In the genomic region with DNA sequence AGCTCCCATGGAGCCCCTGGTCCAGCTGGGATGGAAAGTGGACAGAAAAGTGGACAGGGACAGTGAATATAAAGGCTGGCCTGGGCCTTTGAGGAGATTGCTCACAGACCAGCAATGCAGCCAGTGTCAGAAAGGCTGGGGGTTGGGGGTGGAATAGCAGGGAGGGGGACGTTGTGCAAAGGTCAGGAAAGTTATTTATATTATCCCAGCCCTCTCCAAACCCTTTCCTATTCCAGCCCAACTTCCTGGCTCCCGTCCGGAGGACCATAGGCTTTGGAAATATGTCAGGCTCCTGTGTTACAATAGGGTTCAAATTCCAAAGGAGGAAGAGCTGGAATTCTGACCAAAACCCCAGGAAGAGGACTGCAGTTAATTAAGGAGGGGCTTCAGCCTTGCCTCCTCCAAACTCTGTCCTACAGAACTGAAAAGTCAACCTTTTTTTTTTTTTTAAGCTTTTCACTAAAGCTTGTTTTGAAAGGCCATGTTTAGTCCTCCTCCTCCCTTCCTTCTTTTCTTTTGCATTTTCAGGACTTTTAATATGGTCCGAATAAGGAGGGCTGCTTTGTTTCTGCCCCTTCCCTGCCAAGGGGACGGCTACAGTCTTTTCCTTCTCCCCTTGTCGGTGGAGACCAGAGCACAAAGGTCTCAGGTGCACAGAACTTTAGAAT, we compare ENCODE assay signal across 12 mouse cellular contexts. TPM values are rescaled to one million over a fixed set of nuclear protein-coding genes. Genes with fewer than 3 reads are reported as not detected.
DNase-seq lines count a peak whose midpoint lies in the region; ATAC-seq and TF ChIP-seq lines count a peak whose summit lies in the region.
"Had no signal": no experiment of that assay in that cellular context is flagged by ENCODE, and none has a peak within 500 bp of the region (broad histone marks: within the 10 kb centered on the region; RNA-seq: fewer than 3 reads in every experiment).

No protein-coding gene starts in this region.

- H3K27me3 ChIP-seq in heart, adult 2 months (ENCODE audit: control insufficient read depth, insufficient read depth, low read length) = no peaks in the 10 kb centered on the region
- H3K27me3 ChIP-seq in heart, embryonic 13.5 days (replicated peaks) = 0 out of 2 replicates have a peak, but pooled peaks cover 4% of the 10 kb centered on the region
- H3K27me3 ChIP-seq in liver, adult 2 months (ENCODE audit: control insufficient read depth, insufficient read depth, low read length) = no peaks in the 10 kb centered on the region

- WGBS in heart, adult 2 months = 23% methylated on average over 6 of the region's 6 CpGs
- 35% methylated on average over 6 of the region's 6 CpGs for WGBS in heart, embryonic 13.5 days
- 32% methylated on average over 6 of the region's 6 CpGs for WGBS in liver, adult 2 months

- no peak for DNase-seq in heart, adult 2 months
- no peak for DNase-seq in heart, postnatal 25 days (ENCODE audit: low spot score)
- peak; percentile 45 for DNase-seq in 3T3-L1 (ENCODE audit: low read depth, low spot score)
- peak; percentile 18 for DNase-seq in liver, adult 2 months (ENCODE audit: extremely low read depth, low read depth, low spot score)
- no peak for DNase-seq in left cerebral cortex, postnatal 4 days
- no peak for DNase-seq in thymus, postnatal 14 days
- no peak for DNase-seq in adrenal gland, postnatal 36 days
- DNase-seq: adrenal gland, adult 2 months; cerebellum, postnatal 36 days had no signal

- H3K36me3 ChIP-seq in heart, adult 2 months (ENCODE audit: control insufficient read depth, insufficient read depth, low read length) = no peaks in the 10 kb centered on the region
- no peaks in the 10 kb centered on the region for H3K36me3 ChIP-seq in heart, embryonic 13.5 days
- no peaks in the 10 kb centered on the region for H3K36me3 ChIP-seq in liver, adult 2 months (ENCODE audit: control insufficient read depth, insufficient read depth, low read length)

- TF ChIP-seq EP300 in heart, adult 2 months (IDR thresholded peaks at IDR 0.05; ENCODE audit: insufficient read depth, low read depth, low read length) = no peak

- peak overlapping the region; percentile 54 for H3K27ac ChIP-seq in heart, adult 2 months
- H3K27ac ChIP-seq in heart, embryonic 13.5 days (replicated peaks) = peak overlapping the region; percentile 30
- peak overlapping the region; percentile 21 for H3K27ac ChIP-seq in liver, adult 2 months (replicated peaks; ENCODE audit: insufficient read depth, low read depth, low read length)

- H3K9me3 ChIP-seq in heart, embryonic 13.5 days = no peaks in the 10 kb centered on the region

- no peak overlapping the region for H3K4me2 ChIP-seq in heart, embryonic 13.5 days

- TF ChIP-seq CTCF in heart, adult 2 months (IDR thresholded peaks at IDR 0.05) = no peak
- TF ChIP-seq CTCF in liver, adult 2 months (IDR thresholded peaks at IDR 0.05; ENCODE audit: low read depth, low read length) = no peak

- no peak overlapping the region for H3K4me3 ChIP-seq in heart, adult 2 months
- H3K4me3 ChIP-seq in heart, embryonic 13.5 days = no peak overlapping the region
- no peak overlapping the region for H3K4me3 ChIP-seq in liver, adult 2 months (ENCODE audit: insufficient read depth, low read depth, low read length)

- H3K79me2 ChIP-seq in heart, adult 2 months (replicated peaks; ENCODE audit: control insufficient read depth, insufficient read depth, low read length) = no peaks in the 10 kb centered on the region
- H3K79me2 ChIP-seq in liver, adult 2 months (ENCODE audit: control insufficient read depth, insufficient read depth, low read length) = no peaks in the 10 kb centered on the region

- intact Hi-C loops in heart, adult 2 months (cut with DNase I) = no loop called here
- intact Hi-C loops in heart, postnatal 25 days (cut with DNase I) = no loop called here
- intact Hi-C loops in left cerebral cortex, postnatal 4 days (cut with DNase I) = no loop called here

- no peak for TF ChIP-seq POLR2A in heart, adult 2 months (IDR thresholded peaks at IDR 0.05; ENCODE audit: insufficient read depth, low read depth, low read length)
- TF ChIP-seq POLR2A in liver, adult 2 months (IDR thresholded peaks at IDR 0.05; ENCODE audit: extremely low read depth, insufficient read depth, low read length) = no peak

- H3K9ac ChIP-seq in heart, adult 2 months (ENCODE audit: low read depth, low read length) = no peak overlapping the region
- no peak overlapping the region for H3K9ac ChIP-seq in heart, embryonic 13.5 days
- no peak overlapping the region for H3K9ac ChIP-seq in liver, adult 2 months (ENCODE audit: low read depth, low read length)

- peaks cover 8% of the 10 kb centered on the region for H3K4me1 ChIP-seq in heart, adult 2 months (ENCODE audit: control insufficient read depth, insufficient read depth, low read length)
- H3K4me1 ChIP-seq in heart, embryonic 13.5 days = 0 out of 2 replicates have a peak, but pooled peaks cover 7% of the 10 kb centered on the region
- no peaks in the 10 kb centered on the region; the same call in 1 of the 2 replicates for H3K4me1 ChIP-seq in liver, adult 2 months (ENCODE audit: control insufficient read depth, insufficient read depth, low read length)

- no peak for ATAC-seq in heart, embryonic 13.5 days (ENCODE audit: extremely low read depth, insufficient number of reproducible peaks, low FRiP score, low TSS enrichment)

RNA-seq across cellular contexts. Expression of gene Tmem86a, which starts 7.4 kb away (rescaled TPM):
- 10 to 100 TPM; 20.0 to 25.0 TPM for total RNA-seq in heart, adult 2 months (2021)
- 45.5 and 54.8 TPM in 2 replicates for polyA plus RNA-seq in heart, adult 2 months (2012; rRNA removed)
- 10 to 100 TPM; 23.7 to 31.8 TPM for total RNA-seq in heart, postnatal 25 days (2021)
- polyA plus RNA-seq in heart, embryonic 13.5 days (2015; fragmentation: Nextera tagmentation; extraction: Ambion mirVana) = 22.5 and 25.1 TPM in 2 replicates
- total RNA-seq in liver, adult 2 months (2014; rRNA removed) = 5.7 and 7.0 TPM in 2 replicates
- polyA plus RNA-seq in liver, adult 2 months (2012; rRNA removed) = 9.1 and 16.1 TPM in 2 replicates
- total RNA-seq in left cerebral cortex, postnatal 4 days (2021) = 10 to 100 TPM; 10.6 to 12.4 TPM
- total RNA-seq in adrenal gland, postnatal 36 days (2021) = 10 to 100 TPM; 21.8 to 38.1 TPM

RNA-seq across cellular contexts. Expression of gene Spty2d1, which starts 34.7 kb away (rescaled TPM):
- 1 to 10 TPM; 6.9 to 8.5 TPM for total RNA-seq in heart, adult 2 months (2021)
- polyA plus RNA-seq in heart, adult 2 months (2012; rRNA removed) = 2.7 and 4.3 TPM in 2 replicates
- 1 to 10 TPM; 7.3 to 7.9 TPM for total RNA-seq in heart, postnatal 25 days (2021)
- polyA plus RNA-seq in heart, embryonic 13.5 days (2015; fragmentation: Nextera tagmentation; extraction: Ambion mirVana) = 13.1 and 13.4 TPM in 2 replicates
- 7.5 and 7.6 TPM in 2 replicates for total RNA-seq in liver, adult 2 months (2014; rRNA removed)
- polyA plus RNA-seq in liver, adult 2 months (2012; rRNA removed) = 2.9 and 3.2 TPM in 2 replicates
- total RNA-seq in left cerebral cortex, postnatal 4 days (2021) = 1 to 10 TPM; 7.8 to 9.0 TPM
- total RNA-seq in adrenal gland, postnatal 36 days (2021) = 10 to 100 TPM; 20.4 to 34.9 TPM

RNA-seq across cellular contexts. Expression of gene Gm9999, which starts 59.6 kb away (rescaled TPM):
- total RNA-seq in heart, adult 2 months (2021) = not detected
- 1.1 TPM in 1 of 2 replicates, not detected in the other for polyA plus RNA-seq in heart, adult 2 months (2012; rRNA removed)
- total RNA-seq in heart, postnatal 25 days (2021) = not detected
- polyA plus RNA-seq in heart, embryonic 13.5 days (2015; fragmentation: Nextera tagmentation; extraction: Ambion mirVana) = not detected in 2 replicates
- not detected in 2 replicates for total RNA-seq in liver, adult 2 months (2014; rRNA removed)
- not detected in 2 replicates for polyA plus RNA-seq in liver, adult 2 months (2012; rRNA removed)
- total RNA-seq in left cerebral cortex, postnatal 4 days (2021) = not detected
- not detected for total RNA-seq in adrenal gland, postnatal 36 days (2021)
- total RNA-seq: adrenal gland, adult 2 months; gastrocnemius, adult 8-10 months; megakaryocyte-erythroid progenitor cell, adult 5-6 weeks had no signal
- polyA plus RNA-seq: adrenal gland, adult 2 months had no signal

Comparison
In these comparisons a context has a peak if more than half of its experiments do, and no peak if none do; other contexts are left out.
1. DNase-seq: peak in 3T3-L1 (single experiment) and liver, adult 2 months (single experiment); none in heart, adult 2 months (0 of 2), heart, postnatal 25 days (single experiment), left cerebral cortex, postnatal 4 days (single experiment), thymus, postnatal 14 days (single experiment) and adrenal gland, postnatal 36 days (0 of 2).
2. Peak in every context shown above with its lines, with median percentiles within 50 percentile points of each other: H3K27ac ChIP-seq.